Mouse (Mus musculus) frontal cortex, postnatal 10 days (tissue): Measurements from ENCODE around the gene Jak2.

Source experiments
- DNase-seq, 2 experiments: peaks; one replicate each; pipeline ENCODE4 v3.0.0; 2022; ENCODE audit warnings: low spot score in 2 of 2, mixed read lengths in 1 of 2

The Jak2 gene

DNA sequence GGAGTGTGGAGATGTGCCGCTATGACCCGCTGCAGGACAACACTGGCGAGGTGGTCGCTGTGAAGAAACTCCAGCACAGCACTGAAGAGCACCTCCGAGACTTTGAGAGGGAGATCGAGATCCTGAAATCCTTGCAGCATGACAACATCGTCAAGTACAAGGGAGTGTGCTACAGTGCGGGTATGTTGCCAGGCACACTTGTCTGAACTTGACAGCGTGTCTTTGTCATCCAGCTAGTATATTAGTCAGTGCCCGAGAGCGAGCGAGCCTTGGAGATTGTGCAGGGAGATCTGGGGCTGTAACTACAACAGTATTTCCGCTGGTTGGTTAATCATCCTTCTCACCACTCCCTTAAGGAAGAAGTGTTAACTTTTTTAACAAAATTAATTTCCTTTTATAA is 49.3 kb downstream of the Jak2 start:
- no peak for DNase-seq

DNA sequence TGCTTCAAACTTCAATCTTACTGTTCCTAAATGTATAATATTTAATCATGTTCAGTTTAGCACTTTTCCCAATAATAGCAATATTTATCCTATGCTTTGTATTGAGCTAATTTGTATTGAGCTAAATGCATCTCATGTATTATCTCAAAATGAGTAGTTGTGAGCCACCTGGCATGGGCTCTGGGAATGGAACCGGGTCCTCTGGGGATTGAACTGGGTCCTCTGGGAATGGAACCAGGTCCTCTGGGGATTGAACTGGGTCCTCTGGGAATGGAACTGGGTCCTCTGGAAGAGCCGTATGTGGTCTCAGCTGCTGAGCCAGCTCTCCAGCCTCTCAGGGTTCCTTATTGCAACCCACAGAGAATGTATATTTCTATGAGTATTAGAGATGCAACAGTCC is 50.5 kb downstream of the Jak2 start:
- DNase-seq: no peak

GRCm38 (mm10) chr19:29308832-29309231 is 57.2 kb downstream of the Jak2 start:
- no peak for DNase-seq

DNA sequence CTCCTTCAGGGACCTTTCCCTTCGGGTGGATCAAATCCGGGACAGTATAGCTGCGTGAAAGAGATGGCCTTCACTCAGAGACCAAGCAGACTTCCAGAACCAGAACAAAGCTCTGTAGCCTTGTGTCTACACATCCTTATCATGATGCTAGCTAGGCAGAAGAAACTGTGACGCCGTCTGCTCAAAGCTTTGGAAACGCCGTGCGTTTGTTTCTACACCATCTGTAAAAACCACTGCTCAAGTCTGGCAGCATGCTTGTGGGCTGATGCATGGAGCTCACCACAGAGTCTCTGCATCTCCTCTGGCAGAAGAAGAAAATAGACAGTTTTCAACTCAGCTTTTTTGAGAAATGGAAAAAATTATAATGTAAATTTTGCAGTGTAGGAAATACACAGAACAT is 60.2 kb downstream of the Jak2 start:
- DNase-seq: no peak

DNA sequence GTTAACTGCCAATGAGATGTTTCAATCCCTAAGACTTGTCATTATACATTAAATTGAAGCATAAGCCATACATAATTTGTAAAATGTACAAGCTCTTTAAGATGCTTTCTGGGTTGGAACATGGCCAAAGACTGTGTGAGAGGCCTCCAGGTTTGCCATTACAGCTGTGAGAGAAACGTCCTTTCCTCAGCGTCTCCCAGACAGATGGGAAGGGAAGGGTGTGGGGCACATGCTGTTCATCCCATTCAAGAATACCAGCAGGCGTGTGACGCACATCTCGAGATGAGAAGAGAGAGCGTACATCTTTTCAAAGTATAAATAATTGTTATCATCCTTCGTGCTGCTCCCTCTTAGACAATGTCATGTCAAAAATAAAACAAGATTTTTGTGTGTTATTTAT is 61.0 kb downstream of the Jak2 start:
- DNase-seq: no peak

DNA sequence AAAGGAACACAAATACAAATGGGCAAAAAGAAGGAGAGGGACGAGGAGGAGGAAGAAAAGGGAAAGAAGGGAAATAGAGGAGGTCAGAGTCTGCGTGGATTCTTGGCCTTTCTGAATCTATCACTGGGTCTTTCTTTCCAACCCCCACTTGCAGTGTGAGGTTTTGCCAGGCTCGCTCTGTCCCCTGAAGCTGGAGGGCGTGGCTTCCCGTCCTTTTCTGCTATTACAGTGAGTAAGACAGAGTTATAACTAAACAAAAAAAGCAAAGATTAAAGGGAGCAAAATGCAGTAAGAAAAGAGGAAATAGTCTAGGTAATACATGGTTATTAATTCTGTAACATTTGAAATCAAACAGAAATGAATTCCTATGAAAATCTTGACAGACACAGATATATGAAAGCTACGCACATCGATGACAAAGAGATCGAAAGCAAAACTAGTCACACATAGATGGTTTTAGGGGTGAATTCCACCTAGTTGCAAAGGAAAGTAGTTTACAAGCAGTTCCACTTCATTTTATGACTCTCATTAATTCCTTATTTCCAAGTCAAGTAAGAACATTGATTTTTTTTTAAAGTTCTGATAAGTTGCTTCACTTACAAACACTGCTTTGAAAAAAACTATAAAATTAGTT is 71.9 kb downstream of the Jak2 start:
- DNase-seq: no peak

GRCm38 (mm10) chr19:29325053-29325851 is 73.6 kb downstream of the Jak2 start, which contains the start of gene Insl6:
Gene Insl6 (minus strand): TSS chr19:29325356.
- DNase-seq: peak in 1 of 2 experiments; percentile 16

DNA sequence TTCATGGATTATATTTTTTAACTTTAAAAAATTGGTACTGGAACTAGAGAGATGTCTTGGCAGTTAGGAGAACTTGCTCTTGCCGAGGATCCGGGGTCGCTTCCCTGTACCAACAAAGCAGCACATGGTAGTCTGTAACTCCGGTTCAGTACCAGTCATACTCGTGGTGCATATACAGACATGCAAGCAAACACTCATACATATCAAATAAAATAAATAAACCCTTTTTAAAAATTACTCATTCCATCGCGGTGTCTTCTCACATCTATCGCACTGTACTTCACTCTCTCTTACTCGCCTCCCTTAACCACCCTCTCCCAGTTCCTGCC is 74.2 kb downstream of the Jak2 start:
- DNase-seq: no peak

DNA sequence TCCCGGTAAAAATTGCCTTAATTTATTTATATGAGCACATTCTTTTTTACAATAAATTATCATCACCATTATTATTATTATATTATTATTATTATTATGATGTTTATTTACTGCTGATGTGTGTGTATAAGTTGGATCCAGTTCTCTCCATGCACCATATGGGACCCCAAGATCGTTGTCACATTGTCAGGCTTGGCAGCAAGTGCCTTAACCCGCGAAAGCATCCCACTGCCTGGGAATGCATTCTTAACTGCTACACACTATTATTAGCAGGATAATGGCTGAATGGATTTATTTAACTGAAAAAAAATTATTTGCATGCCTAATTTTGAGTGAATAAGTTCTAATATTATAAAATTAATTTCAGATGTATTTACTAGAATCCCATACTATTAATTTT is 74.8 kb downstream of the Jak2 start:
- no peak for DNase-seq

DNA sequence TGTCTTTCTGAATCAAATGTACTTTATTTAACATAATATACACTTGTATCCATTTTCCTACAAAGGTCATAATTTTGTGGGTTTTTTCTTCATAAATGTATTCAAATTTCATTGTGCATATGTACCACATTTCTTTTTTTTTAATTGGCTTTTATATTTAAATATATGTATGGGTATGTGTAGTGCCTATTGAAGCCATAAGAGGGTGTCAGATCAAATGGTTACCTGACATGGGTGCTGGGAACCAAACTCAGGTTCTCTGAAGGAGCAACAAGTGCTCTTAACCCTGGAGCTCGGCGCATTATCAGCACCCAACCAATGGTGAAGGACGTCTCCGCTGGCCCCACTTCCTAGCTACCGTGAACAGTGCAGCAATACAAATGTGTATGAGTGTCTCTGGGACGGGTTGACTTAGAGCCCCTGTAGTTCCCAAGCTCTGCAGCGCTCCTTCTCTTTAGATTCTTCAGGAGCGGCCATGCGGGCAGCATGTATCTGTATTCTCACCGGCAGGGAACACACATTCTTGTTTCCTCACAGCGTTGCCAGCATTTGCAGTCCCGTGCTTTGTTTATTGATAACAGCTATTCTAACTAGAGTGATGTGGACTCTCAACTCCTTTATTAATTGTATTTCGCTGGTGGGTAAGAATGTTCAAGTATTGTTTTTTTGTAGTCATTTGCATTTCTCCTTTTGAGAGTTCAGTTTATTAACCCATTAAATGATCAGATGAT is 75.4 kb downstream of the Jak2 start:
- DNase-seq: no peak

DNA sequence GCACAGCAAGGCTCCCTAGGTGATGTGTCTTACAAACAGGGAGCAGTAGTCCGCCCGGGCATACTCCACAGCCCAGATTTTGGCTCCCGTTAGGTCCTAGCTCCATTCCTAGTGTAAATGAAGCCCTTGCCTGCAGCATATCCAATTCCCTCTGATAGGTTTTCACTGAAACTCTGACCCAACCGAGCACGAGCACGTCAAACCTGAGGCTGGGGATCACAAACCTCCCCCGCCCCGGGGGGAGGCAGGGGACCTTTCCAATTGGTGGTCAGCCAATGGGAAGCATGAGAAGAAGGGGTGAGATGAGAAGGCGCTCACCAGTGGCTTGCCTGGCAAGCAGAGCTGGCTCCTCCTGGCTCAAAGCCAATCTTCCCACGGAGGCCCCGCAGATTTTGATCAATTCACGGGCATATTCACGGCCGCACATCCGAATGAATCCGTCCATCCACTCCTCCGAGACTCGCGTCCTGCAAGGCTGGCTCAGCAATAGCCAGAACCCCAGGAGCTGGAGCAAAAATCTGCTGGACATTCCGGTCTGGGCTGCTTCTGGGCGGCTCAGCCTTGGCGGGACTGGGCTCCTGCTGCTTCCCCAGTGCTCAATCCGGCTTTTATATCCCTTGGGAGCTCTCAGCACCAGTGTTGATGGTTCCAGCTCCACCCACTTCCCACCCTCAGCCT is 82.6 kb downstream of the Jak2 start, which contains the start of gene Rln1:
Gene Rln1 (minus strand): TSS at position 603 of the 678 bp plus-strand sequence.
- DNase-seq: peak; percentile 21 to 24

- DNase-seq: no peak
Observed at GRCm38 (mm10) chr19:29336624-29337023, 85.0 kb downstream of the Jak2 start.

DNA sequence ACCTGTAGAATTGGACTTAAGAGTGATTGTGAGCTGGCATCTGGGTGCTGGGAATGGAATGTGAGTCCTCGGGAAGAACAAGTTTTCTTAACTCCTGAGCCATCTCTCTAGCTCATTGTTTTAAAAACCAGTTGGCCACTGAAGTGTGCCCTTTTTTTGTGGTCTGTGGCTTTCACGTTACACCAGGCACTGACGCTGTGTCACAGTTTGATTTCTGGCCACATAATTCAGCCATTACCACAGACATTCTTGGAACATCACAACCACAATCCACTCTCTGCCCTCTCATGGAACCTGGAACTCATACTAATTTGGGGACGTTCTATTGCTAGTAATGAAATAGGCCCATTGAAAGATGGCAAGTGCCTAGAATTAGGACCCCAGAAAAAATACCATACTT is 89.4 kb downstream of the Jak2 start:
- no peak for DNase-seq

GRCm38 (mm10) chr19:29342281-29342680 is 90.7 kb downstream of the Jak2 start:
- no peak for DNase-seq

DNA sequence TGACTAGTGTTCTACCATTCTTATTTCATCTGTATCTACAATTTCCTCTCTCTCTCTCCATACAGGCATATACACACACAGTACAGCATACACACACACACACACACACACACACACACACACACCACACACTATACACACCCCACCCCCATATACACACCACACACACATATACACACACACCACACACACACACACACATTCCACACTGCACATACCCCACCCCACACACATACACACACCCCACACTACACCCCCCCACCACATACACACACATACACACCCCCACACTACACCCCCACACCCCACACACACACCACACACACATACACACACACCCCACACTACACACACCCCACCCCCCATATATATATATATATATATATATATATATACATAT is 93.2 kb downstream of the Jak2 start:
- DNase-seq: no peak

- DNase-seq: no peak
Observed at GRCm38 (mm10) chr19:29345636-29346035, 94.0 kb downstream of the Jak2 start.

DNA sequence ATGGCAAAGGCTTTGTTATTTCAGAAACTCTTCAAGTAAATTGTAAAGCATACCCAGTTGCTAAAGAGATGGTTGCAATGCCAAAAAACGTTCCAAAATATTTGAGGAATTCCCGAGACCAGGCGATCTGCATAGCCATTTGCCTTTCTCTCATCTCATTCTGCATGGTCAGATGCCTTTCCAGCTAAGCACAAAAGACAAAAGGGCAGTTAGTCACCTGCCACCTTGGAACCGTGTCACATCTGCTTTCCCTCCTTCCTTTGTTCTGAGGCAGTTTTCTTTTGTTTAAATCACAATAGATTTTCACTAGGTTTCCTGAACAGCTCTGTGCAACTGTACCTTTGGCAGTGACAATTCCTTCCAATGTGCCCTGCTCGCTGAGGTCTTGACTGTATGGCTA is 99.4 kb downstream of the Jak2 start:
- DNase-seq: no peak

- peak; percentile 63 to 80 for DNase-seq
Observed at GRCm38 (mm10) chr19:29354895-29355877, 103.6 kb downstream of the Jak2 start.

GRCm38 (mm10) chr19:29356281-29356680 is 104.7 kb downstream of the Jak2 start:
- no peak for DNase-seq

GRCm38 (mm10) chr19:29360251-29360650 is 108.6 kb downstream of the Jak2 start:
- DNase-seq: no peak
